Mouse (Mus musculus) small intestine, adult 2 months (tissue): ENCODE results near the gene Poln.

Experiments
- CTCF ChIP-seq: fragments of 200-500 bp; IDR thresholded peaks from 2 replicates; pipeline ENCODE4 v1.5.1; 2012; ENCODE audit warnings: low read depth, mild to moderate bottlenecking, control low read depth, inconsistent platforms, low read length, moderate library complexity, mixed read lengths; ENCODE audit not compliant: insufficient replicate concordance, insufficient read length; ENCODE audit errors: extremely low read depth
- POLR2A ChIP-seq: fragments of 200-500 bp; IDR thresholded peaks from 2 replicates; pipeline ENCODE4 v1.6.1; 2012; ENCODE audit warnings: low read depth, mild to moderate bottlenecking, control low read depth, inconsistent platforms, low read length, moderate library complexity

GRCm38 (mm10) chr5:34000809-34001208 lies 168.4 kb downstream of the Poln start:
- TF ChIP-seq CTCF (no peak), POLR2A (no peak)
